Mouse (Mus musculus): ENCODE measurements around the gene Slc22a21. TPM values are rescaled to one million over a fixed set of nuclear protein-coding genes. Genes with fewer than 3 reads are reported as not detected.
"Not testable (repeated sequence)": the region's sequence is repeated elsewhere in the genome, so short reads cannot be mapped to it uniquely, and the experiment has no call there.

Gene Slc22a21
- polyA plus RNA-seq, 1 experiment: 1.8 TPM

DNA sequence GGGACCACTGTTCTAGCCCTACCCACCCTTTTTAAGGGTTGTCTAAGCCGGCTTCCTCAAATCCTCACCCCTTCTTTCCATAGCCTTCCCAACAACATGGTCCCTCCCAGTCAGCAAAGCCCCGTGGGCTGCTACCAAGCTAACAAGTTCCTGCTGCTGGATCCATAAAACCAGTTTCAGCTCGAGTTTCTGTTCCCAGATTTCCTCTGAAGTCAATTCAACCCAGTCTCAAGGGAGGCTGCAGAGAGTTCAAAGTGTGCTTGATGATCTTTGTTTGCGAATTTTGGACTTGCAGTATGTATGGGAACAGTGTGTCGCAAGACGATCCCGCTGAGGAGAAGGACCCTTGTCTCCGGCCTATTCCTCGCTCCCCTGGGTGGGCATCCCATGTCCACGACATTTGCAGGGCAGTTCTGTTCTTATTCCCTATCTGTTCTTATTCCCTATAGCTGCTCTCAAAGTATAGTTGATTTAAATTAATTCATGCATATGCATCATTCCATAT is 28.3 kb upstream of the Slc22a21 start:
- H3K27me3 ChIP-seq (ENCODE audit: control insufficient read depth, insufficient read depth, low read length): no peaks in the 10 kb centered on the region
- 91% methylated on average over 10 of the region's 10 CpGs for WGBS
- no peaks in the 10 kb centered on the region for H3K4me1 ChIP-seq (ENCODE audit: control insufficient read depth, insufficient read depth, insufficient read length)
- no peak for DNase-seq (ENCODE audit: low read depth in 1 of 2, low spot score in 2 of 2)
- H3K4me3 ChIP-seq (ENCODE audit: extremely low read depth, insufficient read depth, insufficient read length): no peak overlapping the region
- TF ChIP-seq POLR2A (IDR thresholded peaks at IDR 0.05; ENCODE audit: low read depth, low read length) (no peak), CTCF (IDR thresholded peaks at IDR 0.05; ENCODE audit: extremely low read depth, insufficient read depth, insufficient read length, insufficient replicate concordance) (no peak)
- H3K36me3 ChIP-seq (ENCODE audit: control insufficient read depth, insufficient read depth, low read length): no peaks in the 10 kb centered on the region
- H3K27ac ChIP-seq (ENCODE audit: insufficient read depth, low read length): no peak overlapping the region

DNA sequence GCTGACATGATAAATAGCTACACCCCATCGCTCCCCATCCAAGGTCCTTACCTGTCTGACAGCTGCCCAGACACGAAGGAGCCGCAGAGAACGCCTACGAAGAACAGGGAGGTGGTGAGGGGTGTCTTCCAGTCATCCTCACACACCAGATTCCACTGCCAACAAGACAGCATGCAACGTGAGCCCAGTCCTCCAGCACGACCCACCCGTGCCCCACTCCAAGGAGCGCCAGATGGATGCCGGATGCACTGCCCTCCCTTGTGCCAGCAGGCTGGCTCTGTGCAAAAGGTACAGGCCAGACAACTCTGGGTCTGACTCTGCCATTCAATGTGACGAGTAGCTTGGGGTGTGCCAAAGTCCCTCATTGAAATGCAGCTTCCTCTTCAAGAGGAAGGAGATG is 27.6 kb upstream of the Slc22a21 start:
- no peaks in the 10 kb centered on the region for H3K27me3 ChIP-seq (ENCODE audit: control insufficient read depth, insufficient read depth, low read length)
- 95% methylated on average over 11 of the region's 11 CpGs for WGBS
- no peak overlapping the region for H3K4me3 ChIP-seq (ENCODE audit: extremely low read depth, insufficient read depth, insufficient read length)
- no peaks in the 10 kb centered on the region for H3K4me1 ChIP-seq (ENCODE audit: control insufficient read depth, insufficient read depth, insufficient read length)
- H3K27ac ChIP-seq (ENCODE audit: insufficient read depth, low read length): no peak overlapping the region
- no peaks in the 10 kb centered on the region for H3K36me3 ChIP-seq (ENCODE audit: control insufficient read depth, insufficient read depth, low read length)
- TF ChIP-seq CTCF (IDR thresholded peaks at IDR 0.05; ENCODE audit: extremely low read depth, insufficient read depth, insufficient read length, insufficient replicate concordance) (no peak), POLR2A (IDR thresholded peaks at IDR 0.05; ENCODE audit: low read depth, low read length) (no peak)
- no peak for DNase-seq (ENCODE audit: low read depth in 1 of 2, low spot score in 2 of 2)

DNA sequence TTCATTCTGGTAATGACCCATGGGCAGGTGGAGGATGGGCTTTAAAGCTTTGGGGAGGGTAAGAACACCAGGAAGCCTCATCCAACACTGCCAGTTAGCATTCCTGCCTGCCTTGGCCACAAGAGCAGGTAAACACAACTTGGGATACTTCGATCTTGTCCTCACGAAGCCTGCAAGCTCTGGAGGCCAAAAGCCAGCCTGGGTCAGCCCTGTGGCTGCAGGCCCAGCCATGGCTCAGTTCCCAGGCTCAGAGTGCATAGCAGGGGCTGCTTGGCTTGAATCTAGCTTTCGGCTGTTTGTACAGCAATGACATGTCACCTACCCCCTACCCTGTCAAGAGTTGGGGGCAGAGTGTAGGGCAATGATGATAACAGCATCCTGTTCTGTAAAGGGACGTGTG is 26.8 kb upstream of the Slc22a21 start:
- Histone ChIP-seq H3K36me3 (ENCODE audit: control insufficient read depth, insufficient read depth, low read length) (no peaks in the 10 kb centered on the region), H3K4me1 (ENCODE audit: control insufficient read depth, insufficient read depth, insufficient read length) (no peaks in the 10 kb centered on the region), H3K27ac (ENCODE audit: insufficient read depth, low read length) (no peak overlapping the region), H3K27me3 (ENCODE audit: control insufficient read depth, insufficient read depth, low read length) (no peaks in the 10 kb centered on the region), H3K4me3 (ENCODE audit: extremely low read depth, insufficient read depth, insufficient read length) (no peak overlapping the region)
- DNase-seq (ENCODE audit: low read depth in 1 of 2, low spot score in 2 of 2): no peak
- TF ChIP-seq CTCF (IDR thresholded peaks at IDR 0.05; ENCODE audit: extremely low read depth, insufficient read depth, insufficient read length, insufficient replicate concordance): no peak
- TF ChIP-seq POLR2A (IDR thresholded peaks at IDR 0.05; ENCODE audit: low read depth, low read length): no peak
- WGBS: 91% methylated on average over 4 of the region's 4 CpGs

DNA sequence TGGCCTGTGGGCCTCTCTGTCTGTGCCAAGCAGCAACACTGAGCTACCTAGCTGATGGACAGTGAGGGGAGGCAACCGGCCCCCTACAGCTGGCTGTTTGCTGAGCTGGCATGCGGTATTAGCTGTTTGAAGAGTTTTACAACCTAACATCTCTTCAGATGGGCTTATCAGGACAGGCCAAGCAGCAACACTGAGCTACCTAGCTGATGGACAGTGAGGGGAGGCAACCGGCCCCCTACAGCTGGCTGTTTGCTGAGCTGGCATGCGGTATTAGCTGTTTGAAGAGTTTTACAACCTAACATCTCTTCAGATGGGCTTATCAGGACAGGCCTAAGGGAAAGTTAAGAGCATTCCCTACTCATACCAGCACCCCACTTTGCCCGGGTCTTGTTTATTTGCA is 26.2 kb upstream of the Slc22a21 start:
- H3K27me3 ChIP-seq (ENCODE audit: control insufficient read depth, insufficient read depth, low read length); DNase-seq (ENCODE audit: low read depth in 1 of 2, low spot score in 2 of 2); H3K4me1 ChIP-seq (ENCODE audit: control insufficient read depth, insufficient read depth, insufficient read length); H3K36me3 ChIP-seq (ENCODE audit: control insufficient read depth, insufficient read depth, low read length); H3K27ac ChIP-seq (ENCODE audit: insufficient read depth, low read length); H3K4me3 ChIP-seq (ENCODE audit: extremely low read depth, insufficient read depth, insufficient read length): not testable (repeated sequence)
- WGBS: 88% methylated on average over 5 of the region's 5 CpGs

DNA sequence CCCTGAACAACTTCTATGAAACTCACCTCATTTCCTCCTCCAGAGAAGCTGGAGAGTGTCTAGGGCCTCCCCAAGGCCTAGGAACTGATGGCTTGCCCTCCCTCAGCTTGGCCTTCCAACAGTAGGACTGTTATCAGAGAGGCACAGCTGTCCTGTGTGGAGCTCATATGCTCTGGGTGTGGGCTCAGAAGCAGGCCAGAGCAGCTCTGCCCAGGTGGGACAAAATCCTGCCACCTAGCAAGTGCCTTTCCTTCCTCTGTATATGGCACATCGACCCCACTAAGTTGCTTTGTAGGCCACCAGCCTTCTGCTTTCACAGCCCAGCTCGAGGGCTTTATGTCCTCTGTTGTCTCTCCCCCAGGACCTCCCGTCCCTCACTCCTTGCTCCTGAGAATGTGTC is 24.6 kb upstream of the Slc22a21 start:
- Histone ChIP-seq H3K4me3 (ENCODE audit: extremely low read depth, insufficient read depth, insufficient read length) (no peak overlapping the region), H3K36me3 (ENCODE audit: control insufficient read depth, insufficient read depth, low read length) (no peaks in the 10 kb centered on the region), H3K27me3 (ENCODE audit: control insufficient read depth, insufficient read depth, low read length) (no peaks in the 10 kb centered on the region), H3K27ac (ENCODE audit: insufficient read depth, low read length) (peak overlapping the region; percentile 59; the same call in 1 of the 2 replicates), H3K4me1 (ENCODE audit: control insufficient read depth, insufficient read depth, insufficient read length) (no peaks in the 10 kb centered on the region)
- 81% methylated on average over 3 of the region's 3 CpGs for WGBS
- no peak for DNase-seq (ENCODE audit: low read depth in 1 of 2, low spot score in 2 of 2)
- TF ChIP-seq CTCF (IDR thresholded peaks at IDR 0.05; ENCODE audit: extremely low read depth, insufficient read depth, insufficient read length, insufficient replicate concordance) (no peak), POLR2A (IDR thresholded peaks at IDR 0.05; ENCODE audit: low read depth, low read length) (no peak)

DNA sequence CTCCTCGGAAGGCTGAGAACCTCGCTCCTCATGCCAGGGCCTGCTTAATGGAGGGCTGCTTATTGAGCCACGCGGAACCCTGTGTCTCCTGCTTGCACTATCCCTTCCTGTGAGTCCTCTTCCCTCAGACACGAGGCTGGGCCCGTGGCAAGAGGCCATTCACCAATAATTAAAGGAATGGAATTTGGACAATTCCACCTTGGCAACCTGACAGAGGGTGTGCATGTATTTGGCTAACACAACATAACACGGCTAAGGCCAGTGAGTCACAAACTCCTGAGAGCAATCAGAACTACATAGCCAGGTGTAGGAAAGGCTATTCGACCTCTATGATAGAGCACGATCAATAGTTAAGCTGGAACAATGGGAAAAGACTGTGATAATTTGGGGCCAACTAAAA is 24.1 kb upstream of the Slc22a21 start:
- DNase-seq (ENCODE audit: low read depth in 1 of 2, low spot score in 2 of 2): no peak
- H3K27me3 ChIP-seq (ENCODE audit: control insufficient read depth, insufficient read depth, low read length): no peaks in the 10 kb centered on the region
- no peak overlapping the region for H3K4me3 ChIP-seq (ENCODE audit: extremely low read depth, insufficient read depth, insufficient read length)
- H3K4me1 ChIP-seq (ENCODE audit: control insufficient read depth, insufficient read depth, insufficient read length): no peaks in the 10 kb centered on the region
- H3K36me3 ChIP-seq (ENCODE audit: control insufficient read depth, insufficient read depth, low read length): no peaks in the 10 kb centered on the region
- H3K27ac ChIP-seq (ENCODE audit: insufficient read depth, low read length): no peak overlapping the region
- no peak for TF ChIP-seq CTCF (IDR thresholded peaks at IDR 0.05; ENCODE audit: extremely low read depth, insufficient read depth, insufficient read length, insufficient replicate concordance)
- WGBS: 92% methylated on average over 9 of the region's 9 CpGs

DNA sequence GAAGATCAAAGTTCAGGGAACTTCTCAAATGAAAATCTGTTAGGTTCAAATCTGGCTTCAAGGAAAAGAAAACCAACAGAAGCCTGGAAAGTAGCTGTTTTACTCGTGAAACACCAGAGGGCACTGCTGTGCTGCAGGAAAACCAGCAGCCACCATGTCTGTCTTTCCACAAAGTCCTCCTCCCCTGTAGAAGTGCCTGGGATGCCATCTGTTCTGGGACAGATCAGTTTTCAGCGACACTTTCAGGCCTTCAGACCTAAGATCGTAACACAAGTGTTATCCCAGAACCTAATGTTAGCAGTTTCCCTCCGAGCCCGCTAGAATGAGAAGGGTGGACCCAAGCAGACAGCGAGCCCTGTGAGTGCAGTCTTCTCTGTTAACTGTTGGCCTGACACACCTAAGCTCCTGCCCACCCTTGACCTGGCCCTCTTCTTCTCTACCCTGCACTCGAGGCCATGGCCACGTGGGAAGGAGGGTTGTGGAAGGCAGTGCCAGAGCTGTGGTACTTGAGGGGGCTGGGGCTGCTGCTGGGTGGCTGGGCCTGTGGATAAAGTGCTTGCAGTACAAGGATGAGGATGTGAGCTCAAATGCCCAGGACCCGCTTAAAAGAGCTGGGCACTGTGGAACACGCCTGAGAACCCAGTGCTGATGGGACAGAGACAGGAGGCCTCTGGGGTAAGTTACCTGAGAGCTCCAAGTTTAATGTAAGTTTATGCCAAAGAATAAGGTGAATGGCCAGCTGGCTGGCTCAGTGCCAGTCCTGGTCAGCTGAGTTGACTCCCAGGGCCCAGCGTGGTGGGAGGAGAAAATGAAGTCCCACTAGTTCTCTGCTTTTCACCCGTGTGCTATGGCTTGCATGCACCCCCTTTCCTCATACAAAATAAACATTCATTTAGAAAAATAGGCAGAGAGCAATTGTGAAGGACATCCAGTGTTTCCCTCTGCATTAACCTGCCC is 22.9 kb upstream of the Slc22a21 start:
- H3K27ac ChIP-seq (ENCODE audit: insufficient read depth, low read length); H3K4me3 ChIP-seq (ENCODE audit: extremely low read depth, insufficient read depth, insufficient read length); H3K36me3 ChIP-seq (ENCODE audit: control insufficient read depth, insufficient read depth, low read length); H3K27me3 ChIP-seq (ENCODE audit: control insufficient read depth, insufficient read depth, low read length); H3K4me1 ChIP-seq (ENCODE audit: control insufficient read depth, insufficient read depth, insufficient read length): not testable (repeated sequence)
- peak; percentile 65; the same call in 1 of the 2 replicates for TF ChIP-seq CTCF (IDR thresholded peaks at IDR 0.05; ENCODE audit: extremely low read depth, insufficient read depth, insufficient read length, insufficient replicate concordance)
- peak in 1 of 2 experiments; percentile 8 for DNase-seq (ENCODE audit: low read depth in 1 of 2, low spot score in 2 of 2)
- WGBS: 62% methylated on average over 12 of the region's 12 CpGs

All from spleen, adult 2 months (tissue).